Mouse (Mus musculus): Measurements from ENCODE around the gene Rps6ka5.

DNA sequence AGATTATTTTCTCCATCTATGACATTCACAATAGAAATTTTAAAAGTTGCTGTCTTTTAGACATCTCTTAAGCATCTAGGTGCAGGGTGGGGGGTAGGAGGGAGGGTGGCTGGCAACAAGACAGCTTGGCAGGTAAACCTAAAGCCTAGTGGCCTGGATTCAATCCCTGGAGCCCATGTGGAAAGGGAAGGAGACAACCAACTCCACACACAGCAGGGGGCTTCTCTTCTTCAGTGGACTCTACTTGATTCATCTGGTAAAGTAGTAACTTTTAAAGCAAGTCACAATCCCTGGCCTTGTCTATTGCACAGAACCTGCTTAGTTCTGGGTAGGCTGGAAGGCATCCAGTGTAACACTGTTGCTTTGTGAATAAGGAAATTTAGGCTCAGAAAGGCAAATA lies 9.3 kb downstream of the Rps6ka5 start:
- TF ChIP-seq POLR2A (IDR thresholded peaks at IDR 0.05; ENCODE audit: insufficient read length, low read depth) (no peak), CEBPB (IDR thresholded peaks at IDR 0.05; ENCODE audit: insufficient read depth, poor library complexity, severe bottlenecking) (no peak), TCF12 (IDR thresholded peaks at IDR 0.05; ENCODE audit: insufficient read depth, poor library complexity, severe bottlenecking) (no peak), POLR2AphosphoS2 (IDR thresholded peaks at IDR 0.05; ENCODE audit: insufficient read length, low read depth) (no peak), SRF (IDR thresholded peaks at IDR 0.05; ENCODE audit: control insufficient read depth, insufficient read length, low read depth) (no peak), E2F4 (IDR thresholded peaks at IDR 0.05; ENCODE audit: insufficient read depth) (no peak), USF1 (IDR thresholded peaks at IDR 0.05; ENCODE audit: low read depth) (no peak), TCF3 (IDR thresholded peaks at IDR 0.05; ENCODE audit: insufficient read length, low read depth) (no peak), MYOD1 (IDR thresholded peaks at IDR 0.05; ENCODE audit: control insufficient read depth in 1 of 3, insufficient read length in 2 of 3, low read depth in 2 of 3) (no peak), MYOG (IDR thresholded peaks at IDR 0.05; ENCODE audit: control insufficient read depth in 1 of 3, insufficient read depth in 1 of 3, insufficient read length in 2 of 3, low read depth in 2 of 3) (no peak), MAX (IDR thresholded peaks at IDR 0.05; ENCODE audit: low read depth) (no peak), REST (IDR thresholded peaks at IDR 0.05; ENCODE audit: insufficient read depth, insufficient read length) (no peak)
